ENCODE assay signal across 1 mouse cellular context in genomic region chr8:75093399-75094156, GRCm38 (mm10).
TF ChIP-seq lines count a peak whose summit lies in the region.

TSS of gene Hmox1 (plus strand) at chr8:75093621.

TF ChIP-seq in MEL, 35 proteins besides CTCF, POLR2A, EP300 and RAD21 (continued from another document):
- no peak for TF ChIP-seq GATA1 (IDR thresholded peaks at IDR 0.05; ENCODE audit: low read depth, low read length)
- TF ChIP-seq E2F4 (IDR thresholded peaks at IDR 0.05; ENCODE audit: borderline replicate concordance, low read depth, low read length): no peak
- 0 out of 2 replicates have a peak, but pooled peaks have one; percentile 4 for TF ChIP-seq RCOR1 (IDR thresholded peaks at IDR 0.05; ENCODE audit: low read depth, low read length)
- TF ChIP-seq POLR2AphosphoS2 (IDR thresholded peaks at IDR 0.05; ENCODE audit: low read length): peak; percentile 72; the same call in 1 of the 2 replicates
- peak; percentile 56 to 92; a peak in 3 of 4 replicates for TF ChIP-seq USF2 (IDR thresholded peaks at IDR 0.05; ENCODE audit: borderline replicate concordance in 1 of 2, insufficient read depth in 1 of 2, low read depth in 1 of 2, low read length in 2 of 2)
